Mouse (Mus musculus): ENCODE data around the gene Wdr66. TPM values are rescaled to one million over a fixed set of nuclear protein-coding genes. Genes with fewer than 3 reads are reported as not detected.

Wdr66 gene
- polyA plus RNA-seq, 1 experiment from 2014 or later: 1.8 TPM

- no peaks in the 10 kb centered on the region for H3K9me3 ChIP-seq
- H3K27me3 ChIP-seq: no peaks in the 10 kb centered on the region
- peaks cover 28% of the 10 kb centered on the region for H3K4me1 ChIP-seq (replicated peaks)
- H3K36me3 ChIP-seq: no peaks in the 10 kb centered on the region
- H3K4me3 ChIP-seq: no peak overlapping the region
- peak; percentile 45; the same call in 1 of the 2 replicates for ATAC-seq (ENCODE audit: low read depth)
- no peak overlapping the region for H3K9ac ChIP-seq
- H3K4me2 ChIP-seq: no peak overlapping the region
- peak overlapping the region; percentile 38 for H3K27ac ChIP-seq (replicated peaks)
- 68% methylated on average over 9 of the region's 9 CpGs for WGBS
Measured at GRCm38 (mm10) chr5:123276636-123277341, 24.9 kb downstream of the Wdr66 start.

GRCm38 (mm10) chr5:123277342-123277701 is 25.4 kb downstream of the Wdr66 start:
- Histone ChIP-seq H3K27me3 (no peaks in the 10 kb centered on the region), H3K9ac (no peak overlapping the region), H3K4me2 (no peak overlapping the region), H3K27ac (replicated peaks) (peak overlapping the region; percentile 38), H3K4me3 (no peak overlapping the region), H3K36me3 (no peaks in the 10 kb centered on the region), H3K9me3 (no peaks in the 10 kb centered on the region), H3K4me1 (replicated peaks) (peaks cover 28% of the 10 kb centered on the region)
- 39% methylated on average over 7 of the region's 7 CpGs for WGBS
- peak; percentile 66; the same call in 1 of the 2 replicates for ATAC-seq (ENCODE audit: low read depth)

DNA sequence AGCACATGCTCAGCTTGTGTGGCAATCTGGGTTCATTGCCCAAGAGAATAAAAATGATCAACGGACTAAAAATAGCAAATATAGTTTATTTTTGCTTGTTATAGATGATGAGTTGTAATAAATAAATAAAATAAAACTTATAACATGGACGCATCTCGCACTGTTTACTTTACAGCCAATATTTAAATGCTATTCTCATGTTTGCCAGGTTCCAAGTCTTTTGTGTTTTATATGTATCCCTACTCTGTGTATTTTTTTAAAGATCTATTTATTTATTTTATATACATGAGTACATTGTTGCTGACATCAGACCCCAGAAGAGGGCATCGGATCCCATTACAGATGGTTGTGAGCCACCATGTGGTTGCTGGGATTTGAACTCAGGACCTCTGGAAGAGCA is 25.8 kb downstream of the Wdr66 start:
- Histone ChIP-seq H3K36me3 (no peaks in the 10 kb centered on the region), H3K9me3 (no peaks in the 10 kb centered on the region), H3K4me3 (no peak overlapping the region), H3K27me3 (no peaks in the 10 kb centered on the region), H3K4me1 (replicated peaks) (peaks cover 28% of the 10 kb centered on the region), H3K9ac (no peak overlapping the region), H3K27ac (replicated peaks) (no peak overlapping the region), H3K4me2 (no peak overlapping the region)
- WGBS: 81% methylated on average over 4 of the region's 4 CpGs
- no peak for ATAC-seq (ENCODE audit: low read depth)

DNA sequence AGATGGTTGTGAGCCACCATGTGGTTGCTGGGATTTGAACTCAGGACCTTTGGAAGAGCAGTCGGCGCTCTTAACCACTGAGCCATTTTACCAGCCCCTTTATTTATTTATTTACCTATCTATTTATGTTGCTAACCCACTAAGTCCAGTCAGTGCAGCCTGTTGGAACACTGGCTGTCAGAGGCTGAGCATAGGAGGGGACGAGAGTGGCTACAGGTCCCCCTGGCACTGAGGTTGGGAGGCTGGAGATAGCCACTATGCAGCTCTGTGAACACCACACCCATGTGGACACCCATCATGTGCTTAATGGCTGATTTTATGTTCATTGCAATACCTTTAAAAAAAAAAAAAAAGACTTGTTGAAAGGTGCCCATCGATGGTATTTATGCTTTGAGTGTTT is 27.3 kb downstream of the Wdr66 start:
- Histone ChIP-seq H3K36me3 (no peaks in the 10 kb centered on the region), H3K4me2 (no peak overlapping the region), H3K4me3 (no peak overlapping the region), H3K27me3 (no peaks in the 10 kb centered on the region), H3K9me3 (no peaks in the 10 kb centered on the region), H3K27ac (replicated peaks) (no peak overlapping the region), H3K4me1 (replicated peaks) (peaks cover 28% of the 10 kb centered on the region), H3K9ac (no peak overlapping the region)
- ATAC-seq (ENCODE audit: low read depth): no peak
- 95% methylated on average over 4 of the region's 4 CpGs for WGBS

DNA sequence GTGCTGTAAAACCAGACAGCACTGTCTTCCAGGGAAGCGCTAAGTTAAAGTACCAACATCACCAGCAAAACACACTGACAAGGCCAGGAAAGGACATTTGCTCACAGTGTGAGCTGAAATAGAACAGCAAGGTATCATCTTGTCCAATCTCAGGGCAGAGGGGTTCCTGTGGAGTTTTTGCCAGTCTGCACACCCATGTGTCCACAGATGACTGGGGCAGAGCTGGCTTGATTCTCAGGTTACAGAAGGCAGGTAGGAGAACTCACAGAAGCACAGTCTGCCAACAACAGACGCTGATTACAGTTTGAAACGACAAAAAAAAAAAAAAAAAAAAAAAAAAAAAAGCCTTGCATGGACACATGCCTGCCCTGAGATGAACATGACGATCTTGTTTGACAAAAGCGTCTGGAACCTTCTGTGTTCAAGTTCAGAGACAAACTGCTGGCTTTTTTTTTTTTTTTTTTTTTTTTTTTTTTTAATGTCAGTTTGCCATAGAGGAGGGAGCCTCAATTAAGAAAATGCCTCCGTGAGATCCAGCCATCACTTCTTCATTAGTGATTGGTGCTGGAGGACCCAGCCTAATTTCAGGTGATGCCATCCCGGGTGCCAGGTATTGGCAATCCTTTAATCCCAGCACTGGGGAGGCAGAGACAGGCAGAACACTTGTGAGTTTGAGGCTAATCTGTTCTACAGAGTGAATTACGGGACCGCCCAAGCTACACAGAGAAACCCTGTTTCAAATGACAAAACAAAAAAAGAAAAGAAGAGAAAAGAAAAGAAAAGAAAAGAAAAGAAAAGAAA is 29.6 kb downstream of the Wdr66 start:
- Histone ChIP-seq H3K4me1 (replicated peaks) (peaks cover 10% of the 10 kb centered on the region), H3K4me3 (no peak overlapping the region), H3K36me3 (no peaks in the 10 kb centered on the region), H3K9ac (no peak overlapping the region), H3K27me3 (no peaks in the 10 kb centered on the region), H3K4me2 (no peak overlapping the region), H3K27ac (replicated peaks) (no peak overlapping the region), H3K9me3 (no peaks in the 10 kb centered on the region)
- WGBS: 83% methylated on average over 9 of the region's 9 CpGs
- ATAC-seq (ENCODE audit: low read depth): no peak

- Histone ChIP-seq H3K27ac (replicated peaks) (0 out of 2 replicates have a peak overlapping the region, but pooled peaks have one; percentile 46), H3K36me3 (no peaks in the 10 kb centered on the region), H3K9ac (no peak overlapping the region), H3K27me3 (no peaks in the 10 kb centered on the region), H3K4me1 (replicated peaks) (no peaks in the 10 kb centered on the region), H3K4me3 (no peak overlapping the region), H3K4me2 (no peak overlapping the region), H3K9me3 (0 out of 2 replicates have a peak, but pooled peaks cover 9% of the 10 kb centered on the region)
- ATAC-seq (ENCODE audit: low read depth): 0 out of 2 replicates have a peak, but pooled peaks have one; percentile 56
- 41% methylated on average over 8 of the region's 8 CpGs for WGBS
Measured at GRCm38 (mm10) chr5:123285174-123285573, 33.3 kb downstream of the Wdr66 start.

DNA sequence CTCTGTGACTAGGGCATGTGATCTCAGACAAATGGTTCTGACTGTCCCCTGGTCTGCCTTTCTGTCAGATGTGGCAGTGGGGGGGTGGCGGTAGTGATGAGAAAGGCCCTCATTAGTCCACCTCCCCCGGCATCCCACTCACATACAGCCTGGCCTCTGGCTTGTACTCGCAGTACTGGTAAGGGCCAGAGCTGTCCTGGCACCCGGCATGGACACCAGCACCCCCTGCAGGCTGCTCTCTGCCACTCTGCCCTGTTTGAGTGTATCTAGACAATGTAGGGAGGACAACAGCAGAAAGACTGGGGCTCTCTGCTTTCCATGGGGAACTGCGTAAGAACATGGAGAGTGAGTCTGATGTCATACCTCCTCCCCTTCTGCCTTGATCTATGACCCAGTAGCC is 36.2 kb downstream of the Wdr66 start:
- Histone ChIP-seq H3K36me3 (no peaks in the 10 kb centered on the region), H3K4me3 (no peak overlapping the region), H3K27ac (replicated peaks) (no peak overlapping the region), H3K4me2 (no peak overlapping the region), H3K9ac (no peak overlapping the region), H3K4me1 (replicated peaks) (no peaks in the 10 kb centered on the region), H3K27me3 (no peaks in the 10 kb centered on the region), H3K9me3 (0 out of 2 replicates have a peak, but pooled peaks cover 9% of the 10 kb centered on the region)
- 86% methylated on average over 5 of the region's 5 CpGs for WGBS
- no peak for ATAC-seq (ENCODE audit: low read depth)

- H3K36me3 ChIP-seq: no peaks in the 10 kb centered on the region
Measured at GRCm38 (mm10) chr5:123294653-123295052, 42.8 kb downstream of the Wdr66 start.

DNA sequence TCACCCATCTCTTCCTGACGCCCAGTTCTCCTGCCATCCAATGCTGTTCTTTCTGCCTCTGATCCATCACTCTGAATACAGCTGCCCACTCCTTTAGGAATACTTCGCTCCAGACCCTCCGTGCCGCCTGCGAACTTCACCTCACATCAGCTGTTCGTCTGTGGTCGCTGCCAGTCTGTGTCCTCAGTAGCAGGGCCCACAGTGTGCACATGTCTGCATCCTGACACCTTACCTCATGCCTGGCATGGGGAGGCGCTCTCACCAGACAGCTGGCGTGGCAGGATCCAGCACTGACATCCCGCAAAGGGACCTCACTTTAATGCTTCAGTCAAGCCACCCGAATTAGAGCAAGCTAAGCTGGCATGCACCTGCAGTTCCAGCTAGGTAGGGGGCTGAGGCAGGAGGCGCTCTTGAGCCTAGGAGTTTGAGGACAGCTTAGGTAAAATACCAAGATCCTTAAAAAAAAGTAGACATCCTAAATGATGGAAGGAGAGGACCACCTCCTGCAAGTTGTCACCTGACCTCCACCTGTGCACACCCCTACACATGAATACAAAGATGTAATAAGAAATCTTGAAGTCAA is 44.4 kb downstream of the Wdr66 start:
- Histone ChIP-seq H3K9me3 (no peaks in the 10 kb centered on the region), H3K4me1 (replicated peaks) (peaks cover 30% of the 10 kb centered on the region), H3K27ac (replicated peaks) (no peak overlapping the region), H3K36me3 (no peaks in the 10 kb centered on the region), H3K4me2 (no peak overlapping the region), H3K27me3 (no peaks in the 10 kb centered on the region), H3K9ac (no peak overlapping the region), H3K4me3 (no peak overlapping the region)
- no peak for ATAC-seq (ENCODE audit: low read depth)
- 68% methylated on average over 12 of the region's 12 CpGs for WGBS

More at GRCm38 (mm10) chr5:123294653-123295052, 42.8 kb downstream of the Wdr66 start:
- Histone ChIP-seq H3K27ac (replicated peaks) (peak overlapping the region; percentile 38; the same call in 1 of the 2 replicates), H3K4me3 (no peak overlapping the region), H3K4me1 (replicated peaks) (peaks cover 14% of the 10 kb centered on the region), H3K9me3 (no peaks in the 10 kb centered on the region), H3K4me2 (no peak overlapping the region), H3K27me3 (no peaks in the 10 kb centered on the region), H3K9ac (0 out of 2 replicates have a peak overlapping the region, but pooled peaks have one; percentile 47)
- no peak for ATAC-seq (ENCODE audit: low read depth)
- 59% methylated on average over 9 of the region's 9 CpGs for WGBS

- 63% methylated on average over 23 of the region's 23 CpGs for WGBS
- Histone ChIP-seq H3K4me3 (no peak overlapping the region), H3K9me3 (no peaks in the 10 kb centered on the region), H3K9ac (no peak overlapping the region), H3K4me1 (replicated peaks) (peaks cover 39% of the 10 kb centered on the region), H3K36me3 (no peaks in the 10 kb centered on the region), H3K27me3 (no peaks in the 10 kb centered on the region), H3K27ac (replicated peaks) (no peak overlapping the region), H3K4me2 (no peak overlapping the region)
- ATAC-seq (ENCODE audit: low read depth): no peak
Measured at GRCm38 (mm10) chr5:123296972-123297754, 45.3 kb downstream of the Wdr66 start.

GRCm38 (mm10) chr5:123297830-123298229 is 45.9 kb downstream of the Wdr66 start:
- Histone ChIP-seq H3K27me3 (no peaks in the 10 kb centered on the region), H3K9me3 (no peaks in the 10 kb centered on the region), H3K9ac (no peak overlapping the region), H3K4me1 (replicated peaks) (peaks cover 45% of the 10 kb centered on the region), H3K27ac (replicated peaks) (no peak overlapping the region), H3K4me2 (no peak overlapping the region), H3K4me3 (no peak overlapping the region), H3K36me3 (no peaks in the 10 kb centered on the region)
- ATAC-seq (ENCODE audit: low read depth): no peak
- 75% methylated on average over 7 of the region's 7 CpGs for WGBS

Measured in neural tube, embryonic 13.5 days (tissue).